Mouse (Mus musculus) embryonic fibroblast, embryonic 13.5 days (primary cell): ENCODE measurements around the gene Gstcd.

Experiments
- CTCF ChIP-seq: IDR thresholded peaks from 2 replicates; pipeline ENCODE4 v1.5.1; 2011; ENCODE audit warnings: mild to moderate bottlenecking, control low read depth, low read length, moderate library complexity, borderline replicate concordance; ENCODE audit not compliant: insufficient read depth
- POLR2A ChIP-seq: IDR thresholded peaks from 2 replicates; pipeline ENCODE4 v1.6.1; 2011; ENCODE audit warnings: low read depth, mild to moderate bottlenecking, control low read depth, low read length, moderate library complexity

DNA sequence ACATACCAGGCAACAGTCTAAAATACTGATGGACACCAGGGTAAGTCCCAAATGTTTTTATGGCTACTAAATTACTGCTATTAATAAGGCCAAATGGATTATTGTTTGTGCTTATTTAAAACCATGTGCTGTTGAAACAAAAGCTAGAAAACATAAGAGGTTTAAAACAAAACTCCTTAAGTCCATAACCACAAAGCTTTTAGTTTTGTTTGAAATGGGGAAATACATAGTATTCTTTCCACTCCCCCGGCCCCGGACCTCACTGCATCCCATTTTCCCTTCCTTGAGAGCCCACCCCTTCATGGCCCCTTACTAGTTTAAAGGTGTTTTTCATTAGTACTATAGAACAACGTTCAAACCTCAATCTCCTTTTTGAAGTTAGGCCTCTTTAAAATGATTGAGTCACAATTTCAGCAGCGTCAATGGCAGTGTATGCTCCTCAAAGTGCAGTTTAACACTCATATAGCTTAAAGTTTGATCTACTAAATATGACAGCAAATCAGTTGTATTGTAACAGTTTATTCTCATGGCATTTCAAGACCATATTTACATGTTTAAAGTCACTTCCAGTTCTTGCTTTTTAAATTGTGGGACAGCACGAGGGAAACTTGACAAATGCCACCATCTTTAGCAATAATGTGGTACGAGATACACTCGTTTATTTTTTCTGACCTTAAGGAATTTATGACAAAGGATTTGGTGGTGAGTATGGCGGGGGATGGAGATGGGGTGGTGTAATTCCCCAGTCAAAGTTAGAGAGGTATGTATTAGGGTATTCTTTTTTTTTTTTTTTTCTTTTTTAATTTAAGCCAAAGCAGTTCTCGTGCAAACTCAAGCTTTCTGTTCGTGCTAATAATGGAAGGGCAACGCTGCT is 1.3 kb downstream of the Gstcd start:
- no peak for TF ChIP-seq CTCF
- no peak for TF ChIP-seq POLR2A
